24 mouse cellular contexts compared by ENCODE assay signal in genomic region chrX:68507664-68508063, GRCm38 (mm10).
DNase-seq lines count a peak whose midpoint lies in the region; ATAC-seq and TF ChIP-seq lines count a peak whose summit lies in the region.
"Had no signal": no experiment of that assay in that cellular context is flagged by ENCODE, and none has a peak within 500 bp of the region (broad histone marks: within the 10 kb centered on the region; RNA-seq: fewer than 3 reads in every experiment).

No protein-coding gene starts in this region.

- H3K79me3 ChIP-seq in C2C12 (ENCODE audit: low read depth) = peaks cover 63% of the 10 kb centered on the region

- peak; percentile 2 for DNase-seq in embryo, embryonic 11 days
- no peak for DNase-seq in embryo, embryonic 10.5 days (ENCODE audit: low spot score)
- DNase-seq in heart, adult 9 months (ENCODE audit: low spot score in 2 of 2) = peak; percentile 15 to 31
- no peak for DNase-seq in heart, postnatal 36 days
- DNase-seq in limb, embryonic 14.5 days (ENCODE audit: low spot score) = peak; percentile 23
- no peak for DNase-seq in testis, postnatal 10 days (ENCODE audit: low spot score)
- no peak for DNase-seq in left cerebral cortex, postnatal 14 days (ENCODE audit: low spot score in 2 of 2)
- DNase-seq: adrenal gland, adult 2 months; cerebellum, adult 11 months; cerebellum, postnatal 10 days; kidney, postnatal 4 days; layer of hippocampus, adult 9-11 months; lung, adult 18-20 months; lung, postnatal 10 days; thymus, postnatal 25 days had no signal

- WGBS in limb, embryonic 14.5 days = 68% methylated on average over 1 of the region's 1 CpGs

- no peak overlapping the region for H3K9ac ChIP-seq in limb, embryonic 14.5 days (ENCODE audit: low read depth, low read length, severe bottlenecking)
- H3K9ac ChIP-seq: forebrain, embryonic 12.5 days; kidney, embryonic 15.5 days; liver, embryonic 12.5 days; neural tube, embryonic 15.5 days had no signal

- H3K4me2 ChIP-seq in limb, embryonic 14.5 days (replicated peaks; ENCODE audit: low read depth, low read length, severe bottlenecking) = no peak overlapping the region
- H3K4me2 ChIP-seq: forebrain, embryonic 12.5 days; kidney, embryonic 15.5 days; liver, embryonic 12.5 days; midbrain, embryonic 11.5 days; neural tube, embryonic 15.5 days had no signal

- H3K4me3 ChIP-seq in C2C12 (ENCODE audit: insufficient read depth, poor library complexity, severe bottlenecking) = no peak overlapping the region
- H3K4me3 ChIP-seq in limb, embryonic 14.5 days (replicated peaks; ENCODE audit: low read length) = no peak overlapping the region
- H3K4me3 ChIP-seq: forebrain, embryonic 12.5 days; kidney, embryonic 15.5 days; liver, embryonic 12.5 days; neural tube, embryonic 15.5 days had no signal

- ATAC-seq in limb, embryonic 14.5 days (ENCODE audit: low FRiP score, low read depth) = peak; percentile 75
- ATAC-seq: hindbrain, postnatal 0 days; intestine, postnatal 0 days; liver, embryonic 12.5 days; Patski had no signal

- TF ChIP-seq POLR2A in limb, embryonic 14.5 days (IDR thresholded peaks at IDR 0.05; ENCODE audit: borderline replicate concordance, extremely low read depth, insufficient read depth, insufficient read length) = no peak

- no peaks in the 10 kb centered on the region for H3K27me3 ChIP-seq in C2C12 (ENCODE audit: control insufficient read depth, insufficient read depth, insufficient read length)
- no peaks in the 10 kb centered on the region for H3K27me3 ChIP-seq in limb, embryonic 14.5 days (ENCODE audit: control insufficient read depth, insufficient read depth, low read length)
- H3K27me3 ChIP-seq: forebrain, embryonic 12.5 days; kidney, embryonic 15.5 days; liver, embryonic 12.5 days; neural tube, embryonic 15.5 days had no signal

- H3K4me1 ChIP-seq in limb, embryonic 14.5 days (ENCODE audit: control insufficient read depth, insufficient read depth, low read length) = no peaks in the 10 kb centered on the region
- H3K4me1 ChIP-seq: kidney, embryonic 15.5 days; liver, embryonic 12.5 days; neural tube, embryonic 15.5 days had no signal

- peaks cover 56% of the 10 kb centered on the region for H3K36me3 ChIP-seq in C2C12 (ENCODE audit: control insufficient read depth, insufficient read depth)
- H3K36me3 ChIP-seq in limb, embryonic 14.5 days (ENCODE audit: control insufficient read depth, insufficient read depth, low read length) = no peaks in the 10 kb centered on the region
- H3K36me3 ChIP-seq: forebrain, embryonic 12.5 days; kidney, embryonic 15.5 days; liver, embryonic 12.5 days; neural tube, embryonic 15.5 days had no signal

- no peak overlapping the region for H3K27ac ChIP-seq in limb, embryonic 14.5 days (replicated peaks; ENCODE audit: low read depth, low read length)
- H3K27ac ChIP-seq: forebrain, embryonic 12.5 days; hindbrain, postnatal 0 days; kidney, embryonic 15.5 days; liver, embryonic 12.5 days; neural tube, embryonic 15.5 days had no signal

- peaks cover 84% of the 10 kb centered on the region for H3K79me2 ChIP-seq in C2C12 (ENCODE audit: control insufficient read depth, insufficient read depth)

- no peaks in the 10 kb centered on the region for H3K9me3 ChIP-seq in limb, embryonic 14.5 days (ENCODE audit: control insufficient read depth, low read length)
- H3K9me3 ChIP-seq: forebrain, embryonic 12.5 days; kidney, embryonic 15.5 days; liver, embryonic 12.5 days; neural tube, embryonic 15.5 days had no signal

- no peak overlapping the region for H3ac ChIP-seq in C2C12 (ENCODE audit: control insufficient read depth, insufficient read length, low read depth)

- intact Hi-C loops in heart, postnatal 36 days (cut with DNase I) = no loop called here
- intact Hi-C loops in left cerebral cortex, postnatal 14 days (cut with DNase I) = no loop called here

- TF ChIP-seq CTCF in C2C12 (IDR thresholded peaks at IDR 0.05; ENCODE audit: control insufficient read depth, insufficient read depth, insufficient read length) = no peak

TF ChIP-seq in C2C12, 6 proteins besides CTCF, POLR2A, EP300 and RAD21:
- peak; percentile 60 for TF ChIP-seq MYOD1 (IDR thresholded peaks at IDR 0.05; ENCODE audit: control insufficient read depth, insufficient read length, low read depth)
- no peak for TF ChIP-seq MAX (IDR thresholded peaks at IDR 0.05)
- peak; percentile 23 for TF ChIP-seq CEBPB (IDR thresholded peaks at IDR 0.05; ENCODE audit: low read depth)

Comparison
In these comparisons a context has a peak if more than half of its experiments do, and no peak if none do; other contexts are left out.
1. DNase-seq: peak in embryo, embryonic 11 days (single experiment), heart, adult 9 months (2 of 2) and limb, embryonic 14.5 days (single experiment); none in embryo, embryonic 10.5 days (single experiment), heart, postnatal 36 days (0 of 2), testis, postnatal 10 days (single experiment) and left cerebral cortex, postnatal 14 days (0 of 2).